Mouse (Mus musculus) urinary bladder, postnatal 4 days (tissue): ENCODE data around the gene Capns2.
A peak's percentile ranks its signal among the peaks of the same experiment; 100 is the strongest.
"Not testable (repeated sequence)": the region's sequence is repeated elsewhere in the genome, so short reads cannot be mapped to it uniquely, and the experiment has no call there.

Source experiments
- DNase-seq, 2 experiments: peaks; one replicate each; pipeline ENCODE4 v3.0.0; 2021 to 2022; ENCODE audit warnings: low spot score in 2 of 2

The Capns2 gene

DNA sequence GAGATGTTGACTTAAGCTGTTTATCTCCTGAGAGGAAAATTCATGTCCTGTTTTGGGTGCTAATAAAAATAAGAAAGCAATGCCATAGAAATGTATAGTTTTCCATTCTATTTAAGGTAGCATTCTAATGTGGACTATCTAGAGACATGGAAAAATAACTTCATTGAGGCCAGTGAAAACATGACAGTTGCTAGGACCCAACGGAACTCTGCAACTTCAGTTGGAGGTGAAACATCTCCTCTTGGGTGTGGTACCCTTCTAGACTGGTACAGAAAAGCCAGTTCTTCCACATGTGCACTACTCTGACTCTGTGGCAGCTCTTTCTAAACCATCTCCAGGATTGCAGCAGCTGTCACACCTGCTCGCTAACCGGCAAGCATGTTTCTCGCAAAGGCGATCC lies at the start of gene Capns2:
Gene Capns2, plus strand, starts transcription at position 301 of the 400 bp plus-strand sequence.
- DNase-seq = no peak

DNA sequence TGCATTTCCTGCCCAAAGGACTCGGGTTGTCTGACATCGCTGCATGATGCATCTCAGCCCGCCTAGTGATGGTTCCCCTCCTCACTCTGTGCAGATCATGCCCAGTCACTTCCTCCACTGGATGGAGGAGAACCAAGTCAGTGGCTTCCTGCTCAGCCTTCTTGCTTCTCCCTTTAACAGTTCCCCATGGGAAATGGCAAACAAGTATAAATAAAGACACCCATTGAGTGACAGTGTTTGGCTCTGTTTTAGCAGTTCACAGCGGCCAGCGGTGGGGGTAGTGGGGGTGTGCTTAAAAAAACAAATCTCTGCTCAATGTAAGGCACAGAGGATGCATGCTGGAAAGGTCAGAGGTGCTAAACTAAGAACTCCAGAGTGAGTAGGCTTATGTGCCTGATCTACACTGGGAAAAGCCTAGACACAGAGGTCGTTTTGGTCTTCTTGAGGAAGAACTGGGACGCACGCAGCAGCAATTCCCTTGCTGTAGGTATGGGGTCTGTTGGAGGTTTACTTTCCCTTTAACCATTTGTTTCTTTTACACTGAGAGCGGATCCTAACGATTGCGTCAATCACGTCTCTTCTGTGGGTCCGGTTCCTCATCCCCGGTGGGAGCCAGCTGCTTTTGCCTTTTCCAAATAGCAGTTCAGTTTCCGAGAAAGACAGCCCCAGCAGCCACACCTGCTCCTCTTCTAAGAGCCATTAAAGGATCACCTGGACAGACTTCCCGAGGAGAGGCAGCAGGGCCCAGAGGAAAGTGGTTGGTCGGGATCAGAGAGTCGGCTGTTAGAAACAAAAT lies 47.8 kb upstream of the Capns2 start:
- DNase-seq = no peak

DNA sequence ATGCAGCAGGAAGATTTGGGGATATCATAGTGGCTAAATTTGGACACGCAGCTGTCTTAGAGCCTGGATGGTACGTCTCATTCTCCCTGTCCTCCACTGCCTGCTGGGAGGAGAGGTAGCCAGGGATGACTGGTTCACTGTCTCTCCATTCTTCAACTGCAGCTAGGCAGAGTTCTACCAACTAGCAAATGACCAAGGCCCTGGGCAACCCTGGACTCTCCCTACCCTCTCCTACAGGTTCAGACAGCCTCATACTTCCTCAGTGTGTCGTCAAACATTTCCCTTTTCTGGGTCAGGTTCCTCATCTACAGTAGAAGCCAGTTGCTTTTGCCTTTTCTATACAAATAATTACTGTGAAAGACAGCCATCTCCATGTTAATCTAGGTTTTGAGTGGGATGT lies 46.5 kb upstream of the Capns2 start:
- DNase-seq = no peak

DNA sequence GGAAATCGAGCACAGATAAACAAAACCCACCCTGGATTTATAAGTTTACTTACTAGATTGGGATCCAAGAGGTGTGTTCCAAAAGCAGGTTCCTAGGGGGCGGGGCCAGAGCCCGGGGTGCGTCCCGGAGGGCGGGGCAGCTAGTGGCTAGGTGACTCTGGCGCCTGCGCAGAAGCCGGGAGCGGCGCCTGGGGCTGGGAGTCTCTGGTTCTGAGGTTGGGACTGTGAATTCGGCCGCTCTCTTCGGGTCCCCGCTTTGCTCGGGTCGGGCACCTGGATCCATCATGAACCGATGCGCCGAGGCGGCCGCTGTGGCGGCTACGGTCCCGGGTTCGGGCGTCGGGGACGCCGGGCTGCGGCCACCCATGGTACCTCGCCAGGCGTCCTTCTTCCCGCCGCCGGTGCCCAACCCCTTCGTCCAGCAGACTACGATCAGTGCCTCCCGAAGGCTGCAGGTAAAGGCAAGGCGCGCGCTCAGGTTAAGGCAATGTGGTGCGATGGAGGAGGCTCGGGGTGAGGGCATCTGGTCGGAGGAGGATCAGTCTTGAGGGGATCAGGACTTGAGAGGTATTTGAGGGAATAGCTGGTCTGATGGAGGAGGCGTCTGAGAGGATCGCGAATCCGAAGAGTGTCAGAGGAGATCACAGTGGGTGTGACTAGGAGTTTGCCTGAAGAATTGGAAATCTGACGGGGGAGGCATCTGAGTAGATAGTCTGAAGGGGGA lies 45.9 kb upstream of the Capns2 start, which contains the start of gene Lpcat2:
Gene Lpcat2, plus strand, starts transcription at position 169 of the 724 bp plus-strand sequence.
- DNase-seq = peak; percentile 74 to 79

DNA sequence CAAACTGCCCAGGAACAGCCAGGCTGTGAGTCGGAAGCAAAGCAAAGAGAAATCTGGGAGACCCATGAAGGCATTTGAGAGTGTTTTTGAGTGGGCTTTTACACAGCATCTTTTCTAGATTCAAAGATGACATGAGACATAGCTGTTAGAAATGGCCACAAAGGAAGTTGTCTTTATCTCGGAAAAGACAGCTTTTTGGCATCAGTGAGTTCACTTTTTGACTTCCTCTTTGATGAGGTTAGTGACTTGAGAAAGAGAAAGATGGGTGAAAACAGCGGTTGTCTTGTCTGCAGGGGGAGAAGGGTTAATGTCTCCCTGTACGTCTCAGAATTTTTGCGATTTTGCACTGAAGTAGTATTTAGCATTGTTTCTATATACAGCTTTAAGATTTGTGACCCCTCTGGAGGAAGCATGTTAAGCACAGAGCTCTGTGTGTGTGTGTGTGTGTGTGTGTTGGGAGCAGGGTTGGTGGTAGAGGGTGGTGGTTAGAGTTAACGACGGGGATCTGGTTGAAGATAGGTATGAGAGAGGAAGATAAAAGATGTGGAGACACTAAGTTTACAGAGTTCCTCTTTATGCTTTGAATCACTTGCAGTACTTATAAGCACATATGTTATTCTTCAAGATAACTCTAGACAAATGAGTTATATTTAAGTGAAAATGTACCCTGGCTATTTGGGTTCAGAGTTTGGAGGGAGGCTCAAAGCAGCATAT lies 44.8 kb upstream of the Capns2 start:
- DNase-seq = no peak

DNA sequence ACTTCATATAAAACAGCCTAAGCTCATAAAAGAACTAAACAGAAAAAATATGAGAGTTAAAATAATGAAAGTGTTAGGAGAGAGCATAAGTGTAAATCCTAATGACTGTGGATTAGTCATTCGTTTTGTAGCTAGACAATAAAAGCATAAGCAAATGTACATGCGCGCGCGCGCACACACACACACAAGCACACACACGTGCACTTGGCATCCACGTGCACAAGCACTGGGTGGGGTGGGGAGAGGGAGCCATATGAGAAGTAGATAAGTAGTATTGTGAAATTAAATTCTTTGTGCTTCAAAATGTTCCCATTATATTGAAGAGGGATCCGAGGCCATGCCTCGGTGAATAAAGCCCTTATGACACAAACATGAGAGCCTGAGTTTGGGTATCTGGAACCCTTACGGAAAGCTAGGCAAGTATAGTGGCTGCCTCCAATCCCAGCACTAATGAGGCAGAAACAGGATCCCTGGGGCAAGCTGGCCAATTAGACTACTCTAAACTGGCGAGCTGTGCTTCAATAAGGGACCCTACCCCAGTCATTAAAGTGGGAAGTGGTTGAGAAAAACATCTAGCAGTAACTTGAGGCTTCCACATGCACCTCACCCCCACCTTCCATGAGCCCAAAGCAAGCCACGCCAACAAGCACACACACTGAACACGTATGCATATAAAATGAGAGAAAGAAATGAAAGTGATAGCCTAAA lies 42.6 kb upstream of the Capns2 start:
- no peak for DNase-seq

DNA sequence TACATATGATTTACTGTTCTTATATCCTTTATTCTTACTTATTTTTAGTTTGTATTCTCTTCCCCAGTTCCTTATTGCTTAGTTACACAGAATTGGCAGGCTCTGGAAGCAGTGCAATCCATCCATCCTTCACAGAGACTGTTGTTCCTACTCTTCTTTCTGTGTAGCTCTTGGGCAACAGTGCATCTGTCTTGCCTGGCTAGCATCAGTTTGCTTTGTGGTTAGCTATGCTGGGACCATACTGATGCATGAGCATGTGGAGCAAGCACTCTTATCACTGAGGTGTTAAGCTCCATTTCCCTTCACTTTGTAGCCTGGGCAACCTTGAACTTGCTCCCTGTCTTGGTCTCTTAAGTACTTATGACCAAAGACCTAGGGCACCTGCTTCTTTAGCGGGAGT lies 39.2 kb upstream of the Capns2 start:
- no peak for DNase-seq

DNA sequence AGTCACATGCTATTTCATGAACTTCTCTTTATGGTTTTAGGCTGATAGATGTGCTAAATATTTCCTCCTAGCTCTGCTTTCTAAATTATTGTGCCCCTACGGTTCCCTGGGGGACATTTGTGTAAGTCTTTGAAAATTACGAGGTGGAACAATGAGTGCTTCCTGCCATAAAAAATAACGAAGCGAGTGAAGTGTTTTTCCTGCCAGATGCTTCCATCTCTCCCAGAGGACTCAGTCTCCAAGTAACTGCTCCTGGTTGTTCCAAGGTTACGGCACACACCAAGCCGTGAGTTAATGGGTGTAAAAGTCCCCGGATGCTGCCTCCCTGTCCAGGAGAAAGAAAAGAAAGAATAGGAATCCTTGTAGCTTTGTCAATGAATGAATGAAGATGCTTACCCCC lies 30.9 kb upstream of the Capns2 start:
- no peak for DNase-seq

DNA sequence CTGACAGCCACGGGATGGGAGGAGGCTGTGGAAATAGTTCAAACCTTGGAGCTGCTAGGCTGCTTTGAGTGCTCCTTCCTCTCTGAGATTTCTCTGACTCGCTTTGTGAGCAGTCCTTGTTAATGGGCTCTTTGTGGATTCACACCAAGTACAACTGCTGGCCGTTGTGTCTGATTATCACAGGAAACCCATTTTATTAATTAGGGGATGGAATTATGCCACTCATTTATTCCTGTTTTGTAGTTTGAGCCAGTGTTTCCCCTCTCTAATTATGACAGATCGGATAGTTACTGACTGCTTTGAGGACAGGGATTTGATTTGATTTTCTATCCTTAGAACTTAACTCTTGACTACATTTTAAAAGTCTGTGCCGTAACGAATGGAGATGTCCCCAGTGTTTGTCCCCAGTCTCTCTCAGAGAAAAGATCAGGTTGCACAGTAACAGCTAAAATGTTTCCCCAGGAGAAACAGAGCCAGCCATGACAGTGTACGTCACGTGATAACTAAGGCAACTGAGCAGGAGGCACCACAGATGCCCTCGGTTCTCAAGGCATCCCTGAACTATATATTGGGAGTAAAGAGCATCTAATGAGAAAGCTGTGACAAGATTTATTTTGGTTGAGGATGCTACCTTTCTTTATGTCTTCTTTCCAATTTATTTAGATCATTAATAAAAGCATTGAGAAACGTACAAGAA lies 29.0 kb upstream of the Capns2 start:
- DNase-seq = no peak

DNA sequence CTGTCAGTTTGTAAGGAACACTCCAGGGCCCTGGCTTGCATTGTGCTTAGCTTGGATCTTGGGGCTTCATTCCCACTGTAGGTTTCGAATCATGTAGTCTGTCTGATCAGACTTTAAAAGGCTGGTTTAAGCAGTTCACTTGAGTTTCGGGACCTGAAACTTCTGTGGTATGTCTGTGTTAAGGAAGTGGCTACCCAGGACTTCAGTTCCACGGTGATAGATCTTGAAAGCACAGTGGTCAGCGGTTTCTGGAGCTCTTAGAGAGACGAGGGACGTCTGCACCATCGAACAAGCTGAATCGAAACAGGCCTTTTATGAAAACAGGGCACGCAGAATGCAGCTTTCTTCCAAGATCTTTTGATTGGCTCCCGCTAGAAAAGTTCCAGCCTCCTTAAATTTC lies 25.4 kb upstream of the Capns2 start:
- no peak for DNase-seq

DNA sequence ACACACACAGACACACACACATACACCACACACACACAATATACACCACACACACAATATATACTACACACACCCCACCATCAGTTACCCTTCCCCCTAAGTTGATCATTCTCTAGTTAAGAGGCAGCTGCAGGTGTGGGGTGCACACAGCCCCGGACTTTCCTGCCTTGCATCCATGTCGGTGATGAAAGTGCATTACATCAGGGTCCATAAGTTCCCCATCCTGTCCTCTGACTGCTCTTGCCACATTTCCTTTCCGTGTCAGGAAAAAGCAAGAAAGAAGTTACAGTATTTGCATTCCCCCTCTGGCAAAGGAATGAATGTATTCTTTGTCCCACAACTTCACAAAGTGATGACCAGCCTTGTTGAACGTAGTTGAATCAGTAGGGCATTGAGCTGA lies 20.0 kb upstream of the Capns2 start:
- DNase-seq = no peak

DNA sequence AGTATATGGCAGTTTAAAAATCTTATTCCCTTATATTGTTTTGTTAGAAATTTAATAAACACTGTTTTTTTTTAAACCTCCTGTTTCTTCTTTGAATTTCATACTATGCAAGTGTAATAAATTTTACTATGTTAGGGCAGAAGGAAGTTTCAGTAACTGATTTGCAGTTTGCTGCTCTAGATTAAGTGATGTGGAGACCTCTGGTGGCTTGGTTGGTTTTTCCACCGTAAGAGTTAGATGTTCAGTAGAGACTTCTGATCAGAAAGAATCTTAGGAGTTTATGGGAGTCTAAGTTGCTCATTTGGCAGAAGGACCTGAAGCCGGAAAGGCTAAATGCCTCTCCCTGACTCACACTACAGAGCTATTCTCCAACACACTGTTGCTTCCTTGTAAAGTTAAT lies 17.4 kb upstream of the Capns2 start:
- peak in 1 of 2 experiments; percentile 55 for DNase-seq

DNA sequence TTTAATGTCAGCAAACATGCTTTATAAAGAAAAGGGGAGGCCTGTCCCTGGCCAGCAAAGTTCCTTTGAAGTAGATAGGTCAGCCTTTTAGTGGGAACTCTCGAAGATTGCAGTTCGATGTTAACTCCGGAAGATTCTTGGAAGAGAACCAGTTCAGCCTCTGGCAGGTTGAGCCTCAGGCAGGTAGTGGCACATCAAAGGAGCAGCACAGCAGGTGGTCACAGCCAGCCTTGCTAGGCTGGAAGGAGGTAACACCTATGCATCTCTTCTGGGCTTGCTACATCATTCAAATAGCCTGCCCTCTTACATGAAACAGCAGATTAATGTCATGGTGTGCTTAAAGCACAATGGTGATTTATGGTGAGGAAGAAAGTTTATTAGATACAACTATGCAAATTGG lies 9.0 kb upstream of the Capns2 start:
- DNase-seq = not testable (repeated sequence)

DNA sequence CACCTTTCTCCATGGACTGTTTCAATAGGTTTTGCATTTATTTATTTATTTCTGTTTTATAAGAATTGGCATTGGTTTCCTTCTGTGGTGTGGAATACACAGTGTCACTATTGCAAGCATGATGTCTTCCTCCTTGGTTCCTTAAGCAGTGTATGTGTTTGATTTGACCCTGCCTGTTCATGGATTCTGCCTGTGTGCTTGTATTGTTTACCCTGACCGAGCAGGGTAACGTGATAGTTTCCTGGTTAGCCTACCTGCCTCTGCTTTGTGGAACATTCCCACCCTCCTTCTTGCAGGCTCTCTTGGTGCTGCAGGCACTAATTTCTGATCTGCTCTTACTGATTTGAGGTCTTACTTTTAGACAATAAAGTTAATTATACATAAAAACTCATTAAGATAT lies 7.3 kb upstream of the Capns2 start:
- DNase-seq = no peak

DNA sequence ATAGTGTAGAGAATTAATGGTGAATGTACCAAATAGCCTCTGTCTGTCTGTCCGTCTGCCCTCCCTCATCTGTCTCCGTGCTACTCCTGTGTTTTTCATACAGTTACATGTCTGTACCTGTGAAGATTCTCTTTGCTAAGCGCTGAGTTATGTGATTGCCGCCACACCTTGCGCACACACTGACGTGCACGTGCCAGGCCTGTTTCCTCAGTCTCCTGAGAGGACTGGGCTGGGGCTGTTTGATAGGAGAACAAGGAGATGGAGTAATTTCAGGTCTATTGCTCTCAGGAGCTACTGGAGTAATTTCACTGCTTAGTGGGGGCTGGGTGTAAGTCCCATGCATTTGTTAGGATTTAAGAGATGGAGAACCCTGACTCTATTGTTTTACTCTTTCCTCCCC lies 6.2 kb upstream of the Capns2 start:
- no peak for DNase-seq

DNA sequence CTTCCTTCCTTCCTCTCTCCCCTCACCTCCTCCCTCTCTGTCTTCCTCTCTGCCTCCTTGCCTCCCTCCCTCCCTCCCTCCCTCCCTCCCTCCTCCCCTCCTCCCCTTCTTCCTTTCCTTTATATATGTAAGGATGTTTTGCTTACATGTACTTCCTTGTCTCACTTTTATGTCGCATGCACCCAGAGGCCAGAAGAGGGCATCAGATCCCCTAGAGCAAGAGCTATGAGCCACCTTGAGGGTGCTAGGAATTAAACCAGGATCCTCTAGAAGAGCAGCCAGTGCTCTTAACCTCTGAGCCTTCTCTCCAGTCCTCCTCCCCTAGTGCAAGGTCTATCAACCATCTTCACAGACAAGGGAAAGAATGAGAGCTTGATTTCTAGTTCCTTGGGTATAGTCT lies 5.2 kb upstream of the Capns2 start:
- no peak for DNase-seq

DNA sequence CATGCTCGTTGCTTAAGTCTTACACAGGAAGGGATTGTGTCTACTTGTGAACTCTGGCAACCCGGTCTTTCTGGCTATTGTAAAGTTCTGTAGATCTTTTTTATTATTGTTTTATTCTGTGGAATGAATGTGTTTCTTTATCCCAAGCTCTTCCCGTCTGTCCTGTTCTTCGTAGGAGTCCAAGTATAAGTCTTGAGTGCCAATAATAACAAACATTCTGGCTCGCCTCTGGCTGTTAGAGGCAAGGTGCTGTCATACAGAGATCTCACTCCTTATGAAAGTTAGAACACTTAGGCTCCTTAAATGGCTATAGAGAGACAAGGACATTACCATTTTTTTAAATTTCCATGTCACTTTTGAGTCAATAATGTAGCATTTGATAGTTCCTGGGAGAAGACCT lies 4.6 kb upstream of the Capns2 start:
- DNase-seq = no peak

DNA sequence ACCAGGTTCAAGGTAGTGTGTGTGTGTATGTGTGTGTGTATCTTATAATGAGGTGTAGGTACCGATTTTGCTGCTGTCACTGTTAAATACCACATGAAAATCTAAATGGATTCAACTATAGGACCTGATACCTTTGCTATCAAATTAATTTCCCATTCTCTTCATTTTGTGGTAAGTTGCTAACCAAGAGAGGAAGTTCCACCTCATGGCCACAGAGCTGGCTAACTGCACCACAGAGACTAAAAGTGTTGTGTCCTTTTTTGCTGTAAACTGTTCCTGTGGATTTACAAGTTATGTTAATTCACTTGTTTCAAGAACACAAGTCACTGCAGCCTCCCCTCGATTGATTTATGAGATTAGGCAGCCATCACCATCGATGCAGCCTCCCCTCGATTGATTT lies 3.4 kb upstream of the Capns2 start:
- no peak for DNase-seq

DNA sequence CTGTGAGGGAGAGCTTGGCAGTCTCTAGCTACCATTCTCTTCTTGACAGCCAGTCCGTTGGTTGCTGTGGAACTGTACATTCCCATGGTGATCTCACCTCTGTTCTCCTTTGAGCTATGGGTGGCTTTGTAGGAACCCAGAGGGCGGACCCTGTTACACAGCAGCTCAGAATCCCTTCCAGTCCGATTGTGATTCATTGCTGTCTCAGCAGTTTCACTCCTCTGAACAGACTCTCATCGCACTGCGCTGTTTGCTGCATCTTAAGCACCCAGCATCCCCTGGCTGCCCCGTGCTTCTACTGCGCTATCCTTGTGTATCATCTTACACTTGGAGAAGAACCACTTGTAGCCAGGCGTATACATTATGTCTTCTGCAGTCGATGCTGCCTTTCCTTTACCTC lies 1.6 kb upstream of the Capns2 start:
- DNase-seq = no peak

DNA sequence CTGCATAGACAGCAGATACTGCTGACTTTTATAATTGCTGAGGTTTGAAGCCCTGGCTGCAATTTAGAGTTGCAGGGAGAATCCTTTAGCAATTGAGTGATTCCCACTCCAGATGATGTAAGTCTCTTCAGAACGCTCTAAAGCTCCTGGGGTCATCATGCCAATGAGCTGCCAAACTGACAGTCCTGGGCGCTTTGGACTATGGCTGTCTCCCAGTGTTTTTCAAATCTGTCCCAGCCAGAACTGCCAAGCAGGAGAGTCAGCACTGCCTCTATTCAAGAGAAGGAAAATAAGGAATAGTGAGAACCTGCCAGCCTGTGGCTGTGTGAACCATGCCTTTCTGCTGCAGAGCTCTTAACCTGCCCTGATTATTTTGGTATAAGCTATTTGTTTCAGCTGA lies 1.8 kb downstream of the Capns2 start:
- DNase-seq = no peak

DNA sequence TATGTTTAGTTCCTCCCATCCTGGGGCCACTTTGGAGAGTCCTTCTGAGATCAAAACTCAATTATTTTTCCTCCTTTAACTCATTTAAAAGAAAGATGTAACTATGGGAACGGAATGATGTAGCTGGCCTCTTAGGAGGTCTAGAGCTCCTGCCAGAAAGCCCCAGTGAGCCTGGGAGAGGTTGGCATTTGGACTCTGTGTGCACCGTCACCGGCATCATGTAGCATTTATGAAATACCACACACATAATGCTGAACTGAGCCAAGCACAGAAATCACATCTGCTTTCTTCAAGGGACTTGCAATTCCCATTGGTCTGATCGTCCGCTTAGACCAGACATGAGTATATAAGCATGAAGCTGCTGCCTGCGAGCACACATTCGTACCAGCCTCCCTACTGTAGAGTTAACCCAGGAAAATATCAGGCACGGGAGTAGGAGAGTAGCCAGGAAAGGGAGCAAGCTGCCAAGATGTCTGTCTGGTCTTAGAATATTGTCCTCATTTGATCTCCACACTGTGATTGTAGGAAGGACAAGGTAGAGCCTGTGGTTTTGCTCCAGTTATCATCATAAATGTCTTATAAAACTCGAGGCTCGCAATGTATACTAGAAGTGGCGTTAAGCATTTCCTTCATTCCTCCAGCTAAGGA lies 2.4 kb downstream of the Capns2 start:
- DNase-seq = no peak
